Mouse (Mus musculus): ENCODE measurements around the gene Tnip3. TPM values are rescaled to one million over a fixed set of nuclear protein-coding genes. Genes with fewer than 3 reads are reported as not detected.

Tnip3 gene
- polyA plus RNA-seq, 1 experiment from 2014 or later, result 0.33 TPM

GRCm38 (mm10) chr6:65611834-65612233, 86.7 kb downstream of the Tnip3 start:
- H3K4me2 ChIP-seq (replicated peaks), result no peak overlapping the region
- no peaks in the 10 kb centered on the region for H3K9me3 ChIP-seq (replicated peaks)
- H3K9ac ChIP-seq, result no peak overlapping the region
- H3K4me3 ChIP-seq (replicated peaks), result no peak overlapping the region
- no peak overlapping the region for H3K27ac ChIP-seq (replicated peaks)
- no peaks in the 10 kb centered on the region for H3K4me1 ChIP-seq
- H3K27me3 ChIP-seq, result no peaks in the 10 kb centered on the region
- no peak for ATAC-seq (ENCODE audit: insufficient number of reproducible peaks, low FRiP score, low TSS enrichment, low read depth)
- no peaks in the 10 kb centered on the region for H3K36me3 ChIP-seq

- Histone ChIP-seq H3K4me1 (no peaks in the 10 kb centered on the region), H3K4me2 (replicated peaks) (no peak overlapping the region), H3K36me3 (no peaks in the 10 kb centered on the region), H3K9me3 (replicated peaks) (no peaks in the 10 kb centered on the region), H3K27ac (replicated peaks) (no peak overlapping the region), H3K27me3 (no peaks in the 10 kb centered on the region), H3K4me3 (replicated peaks) (no peak overlapping the region), H3K9ac (no peak overlapping the region)
- ATAC-seq (ENCODE audit: insufficient number of reproducible peaks, low FRiP score, low TSS enrichment, low read depth), result no peak
Observed at GRCm38 (mm10) chr6:65613924-65614585, 88.9 kb downstream of the Tnip3 start.

DNA sequence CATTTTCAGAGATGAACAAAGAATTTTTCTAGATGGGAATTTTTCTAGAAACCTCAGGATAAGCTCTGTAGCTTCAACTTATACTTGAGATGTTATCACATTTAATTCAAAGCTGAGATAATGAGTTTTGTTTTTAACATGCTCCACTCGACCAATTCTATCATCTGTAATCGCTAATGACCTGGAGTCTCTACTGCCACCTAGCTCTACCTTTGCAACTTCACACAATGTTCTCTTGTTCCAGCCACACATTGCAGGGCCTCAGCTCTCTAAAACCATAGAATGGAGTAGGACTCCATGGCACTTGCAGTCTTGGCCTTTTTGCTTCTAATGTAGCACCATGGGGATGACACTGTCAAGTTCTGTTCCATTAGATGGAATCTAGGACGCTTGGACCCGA, 90.5 kb downstream of the Tnip3 start:
- Histone ChIP-seq H3K4me3 (replicated peaks) (no peak overlapping the region), H3K9ac (no peak overlapping the region), H3K27ac (replicated peaks) (no peak overlapping the region), H3K4me2 (replicated peaks) (no peak overlapping the region), H3K36me3 (no peaks in the 10 kb centered on the region), H3K9me3 (replicated peaks) (no peaks in the 10 kb centered on the region), H3K27me3 (no peaks in the 10 kb centered on the region), H3K4me1 (no peaks in the 10 kb centered on the region)
- 62% methylated on average over 4 of the region's 4 CpGs for WGBS
- no peak for ATAC-seq (ENCODE audit: insufficient number of reproducible peaks, low FRiP score, low TSS enrichment, low read depth)

DNA sequence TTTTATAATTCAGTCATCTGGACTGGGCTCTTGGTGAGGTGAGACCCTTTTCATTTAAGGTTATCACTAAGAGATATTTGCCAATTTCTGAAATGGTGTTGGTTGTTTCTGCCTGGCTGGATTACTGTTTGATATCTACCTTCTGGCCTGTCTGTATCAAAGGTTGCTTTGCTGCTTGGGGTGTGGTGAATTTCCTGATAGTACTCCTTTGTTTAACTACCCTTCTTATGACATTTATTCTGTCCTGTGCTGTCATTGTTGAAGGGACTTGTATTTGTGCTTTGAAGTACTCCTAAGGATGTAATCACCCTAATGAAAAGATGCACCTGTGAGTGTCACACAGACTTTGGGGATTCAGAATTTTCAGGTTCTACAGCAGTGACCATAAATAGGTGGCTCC, 96.1 kb downstream of the Tnip3 start:
- no peaks in the 10 kb centered on the region for H3K9me3 ChIP-seq (replicated peaks)
- no peak overlapping the region for H3K27ac ChIP-seq (replicated peaks)
- no peak overlapping the region for H3K4me2 ChIP-seq (replicated peaks)
- H3K4me1 ChIP-seq, result no peaks in the 10 kb centered on the region
- no peaks in the 10 kb centered on the region for H3K36me3 ChIP-seq
- ATAC-seq (ENCODE audit: insufficient number of reproducible peaks, low FRiP score, low TSS enrichment, low read depth), result no peak
- H3K9ac ChIP-seq, result no peak overlapping the region
- H3K4me3 ChIP-seq (replicated peaks), result no peak overlapping the region
- H3K27me3 ChIP-seq, result no peaks in the 10 kb centered on the region

- no peak for ATAC-seq (ENCODE audit: insufficient number of reproducible peaks, low FRiP score, low TSS enrichment, low read depth)
- Histone ChIP-seq H3K9ac (no peak overlapping the region), H3K4me3 (replicated peaks) (no peak overlapping the region), H3K4me1 (no peaks in the 10 kb centered on the region), H3K9me3 (replicated peaks) (no peaks in the 10 kb centered on the region), H3K4me2 (replicated peaks) (no peak overlapping the region), H3K36me3 (no peaks in the 10 kb centered on the region), H3K27ac (replicated peaks) (no peak overlapping the region), H3K27me3 (no peaks in the 10 kb centered on the region)
- 29% methylated on average over 3 of the region's 3 CpGs for WGBS
Observed at GRCm38 (mm10) chr6:65623016-65623715, 98.1 kb downstream of the Tnip3 start.

GRCm38 (mm10) chr6:65630578-65630977, 105.5 kb downstream of the Tnip3 start:
- WGBS, result 86% methylated on average over 2 of the region's 2 CpGs
- Histone ChIP-seq H3K4me1 (no peaks in the 10 kb centered on the region), H3K27ac (replicated peaks) (no peak overlapping the region), H3K9me3 (replicated peaks) (no peaks in the 10 kb centered on the region), H3K27me3 (no peaks in the 10 kb centered on the region), H3K4me3 (replicated peaks) (no peak overlapping the region), H3K4me2 (replicated peaks) (no peak overlapping the region), H3K36me3 (no peaks in the 10 kb centered on the region), H3K9ac (no peak overlapping the region)
- no peak for ATAC-seq (ENCODE audit: insufficient number of reproducible peaks, low FRiP score, low TSS enrichment, low read depth)

GRCm38 (mm10) chr6:65632184-65632583, 107.1 kb downstream of the Tnip3 start:
- H3K4me1 ChIP-seq, result no peaks in the 10 kb centered on the region
- 77% methylated on average over 5 of the region's 5 CpGs for WGBS
- no peaks in the 10 kb centered on the region for H3K27me3 ChIP-seq
- no peak for ATAC-seq (ENCODE audit: insufficient number of reproducible peaks, low FRiP score, low TSS enrichment, low read depth)
- no peak overlapping the region for H3K4me2 ChIP-seq (replicated peaks)
- H3K27ac ChIP-seq (replicated peaks), result no peak overlapping the region
- H3K36me3 ChIP-seq, result no peaks in the 10 kb centered on the region
- no peak overlapping the region for H3K4me3 ChIP-seq (replicated peaks)
- no peak overlapping the region for H3K9ac ChIP-seq
- H3K9me3 ChIP-seq (replicated peaks), result no peaks in the 10 kb centered on the region

DNA sequence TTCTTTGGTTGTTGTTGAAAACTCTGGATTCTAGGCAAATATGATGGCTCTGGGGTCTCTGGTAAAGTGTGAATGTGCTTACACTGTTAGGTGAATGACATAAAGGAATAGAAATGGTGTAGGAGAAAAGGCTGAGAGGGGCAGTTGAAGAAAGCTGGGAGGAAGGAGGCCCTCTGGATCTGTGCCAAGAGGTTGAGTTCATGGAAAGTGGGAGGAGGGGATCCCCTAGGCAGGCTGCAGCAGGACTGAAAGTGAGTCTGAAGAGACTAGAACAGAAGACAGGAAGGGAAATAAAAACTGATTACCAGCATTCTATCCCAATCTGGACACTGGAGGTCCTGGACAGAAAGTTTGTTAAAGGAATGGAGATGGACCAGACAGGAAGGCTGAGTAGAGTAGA, 117.3 kb downstream of the Tnip3 start:
- H3K27me3 ChIP-seq, result no peaks in the 10 kb centered on the region
- no peaks in the 10 kb centered on the region for H3K4me1 ChIP-seq
- H3K4me2 ChIP-seq (replicated peaks), result no peak overlapping the region
- H3K36me3 ChIP-seq, result no peaks in the 10 kb centered on the region
- 0 out of 2 replicates have a peak, but pooled peaks cover 6% of the 10 kb centered on the region for H3K9me3 ChIP-seq (replicated peaks)
- ATAC-seq (ENCODE audit: insufficient number of reproducible peaks, low FRiP score, low TSS enrichment, low read depth), result no peak
- no peak overlapping the region for H3K27ac ChIP-seq (replicated peaks)
- no peak overlapping the region for H3K9ac ChIP-seq
- H3K4me3 ChIP-seq (replicated peaks), result no peak overlapping the region

GRCm38 (mm10) chr6:65644110-65644509, 119.0 kb downstream of the Tnip3 start:
- Histone ChIP-seq H3K27me3 (no peaks in the 10 kb centered on the region), H3K4me3 (replicated peaks) (no peak overlapping the region), H3K9me3 (replicated peaks) (0 out of 2 replicates have a peak, but pooled peaks cover 4% of the 10 kb centered on the region), H3K36me3 (no peaks in the 10 kb centered on the region), H3K27ac (replicated peaks) (no peak overlapping the region), H3K4me2 (replicated peaks) (no peak overlapping the region), H3K9ac (no peak overlapping the region), H3K4me1 (no peaks in the 10 kb centered on the region)
- no peak for ATAC-seq (ENCODE audit: insufficient number of reproducible peaks, low FRiP score, low TSS enrichment, low read depth)
- WGBS, result 69% methylated on average over 4 of the region's 4 CpGs

DNA sequence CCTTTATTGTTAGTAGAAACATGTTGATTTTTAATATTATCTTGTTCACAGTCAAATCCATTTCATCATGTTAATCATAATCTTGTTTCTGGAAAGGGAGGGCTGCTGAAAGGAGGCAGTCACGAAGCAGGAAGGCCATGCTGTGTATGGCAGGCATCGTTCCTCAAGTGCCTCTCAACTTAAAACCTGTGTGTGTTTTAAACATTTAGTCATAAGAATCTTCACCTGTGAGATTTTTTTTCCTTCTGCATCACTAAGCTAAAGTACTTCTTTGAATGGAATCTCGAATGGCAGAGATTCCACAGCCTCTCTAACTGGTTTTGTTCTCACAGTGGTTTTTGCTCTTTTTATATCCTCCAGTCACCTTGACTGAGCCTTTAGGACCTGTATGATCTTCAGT, 121.3 kb downstream of the Tnip3 start:
- H3K4me2 ChIP-seq (replicated peaks), result no peak overlapping the region
- no peaks in the 10 kb centered on the region for H3K36me3 ChIP-seq
- no peak overlapping the region for H3K27ac ChIP-seq (replicated peaks)
- ATAC-seq (ENCODE audit: insufficient number of reproducible peaks, low FRiP score, low TSS enrichment, low read depth), result no peak
- H3K4me3 ChIP-seq (replicated peaks), result no peak overlapping the region
- H3K9me3 ChIP-seq (replicated peaks), result no peaks in the 10 kb centered on the region
- no peaks in the 10 kb centered on the region for H3K27me3 ChIP-seq
- H3K9ac ChIP-seq, result no peak overlapping the region
- no peaks in the 10 kb centered on the region for H3K4me1 ChIP-seq
- WGBS, result 67% methylated on average over 3 of the region's 3 CpGs

DNA sequence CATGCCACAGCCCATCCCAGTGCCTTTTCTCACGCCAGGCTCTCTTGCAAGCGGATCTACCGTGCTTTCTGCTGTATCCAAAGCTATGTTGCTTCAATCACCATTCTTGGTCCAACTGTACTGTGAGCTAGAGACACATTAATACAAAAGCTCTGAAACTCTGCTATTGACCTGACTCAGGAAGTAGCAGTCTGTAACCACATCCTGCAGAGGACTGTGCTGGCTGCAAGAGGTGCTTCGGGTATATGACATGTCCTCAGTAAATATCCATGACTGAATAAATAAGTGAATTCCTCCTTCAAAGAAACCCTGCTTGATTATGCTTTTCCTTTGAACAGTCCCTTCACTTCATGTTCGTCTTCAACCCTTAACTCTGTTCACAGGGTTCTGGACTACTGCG, 122.6 kb downstream of the Tnip3 start:
- Histone ChIP-seq H3K9ac (no peak overlapping the region), H3K4me2 (replicated peaks) (no peak overlapping the region), H3K9me3 (replicated peaks) (no peaks in the 10 kb centered on the region), H3K36me3 (no peaks in the 10 kb centered on the region), H3K27me3 (no peaks in the 10 kb centered on the region), H3K27ac (replicated peaks) (no peak overlapping the region), H3K4me1 (no peaks in the 10 kb centered on the region), H3K4me3 (replicated peaks) (no peak overlapping the region)
- WGBS, result 79% methylated on average over 6 of the region's 6 CpGs
- ATAC-seq (ENCODE audit: insufficient number of reproducible peaks, low FRiP score, low TSS enrichment, low read depth), result no peak

DNA sequence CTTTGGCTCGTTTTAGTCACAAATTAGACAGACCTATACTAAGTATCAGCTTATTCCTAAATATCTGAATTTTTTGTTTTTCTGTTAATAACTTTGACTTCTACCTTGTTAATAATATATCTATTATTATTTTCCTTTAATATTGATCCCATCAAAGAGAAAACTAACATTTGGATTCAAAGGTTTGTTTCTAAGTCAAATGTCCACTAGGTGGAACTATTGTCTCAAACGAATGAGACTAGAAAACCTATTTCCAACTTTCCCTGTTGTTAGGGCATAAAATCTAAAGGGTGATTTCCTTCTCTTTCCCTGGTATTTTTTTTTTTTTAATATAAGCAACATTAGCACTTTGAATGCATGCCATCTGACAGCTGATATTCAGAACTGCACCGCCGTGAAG, 126.3 kb downstream of the Tnip3 start:
- H3K27ac ChIP-seq (replicated peaks), result no peak overlapping the region
- no peak overlapping the region for H3K4me3 ChIP-seq (replicated peaks)
- no peaks in the 10 kb centered on the region for H3K36me3 ChIP-seq
- no peak overlapping the region for H3K4me2 ChIP-seq (replicated peaks)
- H3K4me1 ChIP-seq, result no peaks in the 10 kb centered on the region
- H3K9me3 ChIP-seq (replicated peaks), result no peaks in the 10 kb centered on the region
- no peak overlapping the region for H3K9ac ChIP-seq
- H3K27me3 ChIP-seq, result no peaks in the 10 kb centered on the region
- WGBS, result 28% methylated on average over 4 of the region's 4 CpGs
- no peak for ATAC-seq (ENCODE audit: insufficient number of reproducible peaks, low FRiP score, low TSS enrichment, low read depth)
